9 mouse cellular contexts compared by ENCODE assay signal in genomic region chr12:83951711-83952575, GRCm38 (mm10). TPM values are rescaled to one million over a fixed set of nuclear protein-coding genes. Genes with fewer than 3 reads are reported as not detected.
DNase-seq lines count a peak whose midpoint lies in the region; ATAC-seq and TF ChIP-seq lines count a peak whose summit lies in the region.
"Had no signal": no experiment of that assay in that cellular context is flagged by ENCODE, and none has a peak within 500 bp of the region (broad histone marks: within the 10 kb centered on the region; RNA-seq: fewer than 3 reads in every experiment).

No protein-coding gene starts in this region.

- H3K27ac ChIP-seq in layer of hippocampus, adult 2 months = peak overlapping the region; percentile 93; the same call in 1 of the 2 replicates
- no peak overlapping the region for H3K27ac ChIP-seq in embryonic fibroblast, embryonic 13.5 days (ENCODE audit: insufficient read depth, low read length)
- H3K27ac ChIP-seq in limb, embryonic 12.5 days = 0 out of 2 replicates have a peak overlapping the region, but pooled peaks have one; percentile 83
- H3K27ac ChIP-seq in neural tube, embryonic 14.5 days (ENCODE audit: low read depth, low read length) = no peak overlapping the region

- ATAC-seq in limb, embryonic 12.5 days (ENCODE audit: insufficient number of reproducible peaks, insufficient read depth, low FRiP score, low TSS enrichment, low read depth) = no peak
- no peak for ATAC-seq in neural tube, embryonic 14.5 days (ENCODE audit: low read depth)
- no peak for ATAC-seq in megakaryocyte-erythroid progenitor cell, adult 5-6 weeks (replicated peaks; ENCODE audit: low FRiP score, low TSS enrichment, poor library complexity, severe bottlenecking)

- H3K4me3 ChIP-seq in layer of hippocampus, adult 2 months = peak overlapping the region; percentile 70
- peak overlapping the region; percentile 71 for H3K4me3 ChIP-seq in embryonic fibroblast, embryonic 13.5 days (ENCODE audit: insufficient read depth, low read length)
- peak overlapping the region; percentile 91 for H3K4me3 ChIP-seq in limb, embryonic 12.5 days (replicated peaks)
- peak overlapping the region; percentile 82 for H3K4me3 ChIP-seq in neural tube, embryonic 14.5 days (ENCODE audit: low read depth, low read length)

- peak overlapping the region; percentile 95 for H3K4me2 ChIP-seq in limb, embryonic 12.5 days
- peak overlapping the region; percentile 90 for H3K4me2 ChIP-seq in neural tube, embryonic 14.5 days (ENCODE audit: low read depth, low read length)

- no peak for DNase-seq in layer of hippocampus, adult 2 months (ENCODE audit: low spot score in 2 of 2)
- no peak for DNase-seq in layer of hippocampus, adult 11-12 months (ENCODE audit: low spot score)
- no peak for DNase-seq in embryo, embryonic 11 days
- DNase-seq in gastrocnemius, adult 8-10 months (ENCODE audit: low spot score in 2 of 2) = no peak

- TF ChIP-seq POLR2A in embryonic fibroblast, embryonic 13.5 days (IDR thresholded peaks at IDR 0.05; ENCODE audit: low read depth, low read length) = no peak

- peak overlapping the region; percentile 84 for H3K9ac ChIP-seq in limb, embryonic 12.5 days (replicated peaks)
- H3K9ac ChIP-seq in neural tube, embryonic 14.5 days (replicated peaks; ENCODE audit: low read depth, low read length) = peak overlapping the region; percentile 86

- no peaks in the 10 kb centered on the region for H3K27me3 ChIP-seq in limb, embryonic 12.5 days
- H3K27me3 ChIP-seq in neural tube, embryonic 14.5 days (ENCODE audit: control insufficient read depth, insufficient read depth, low read length) = no peaks in the 10 kb centered on the region

- no peaks in the 10 kb centered on the region for H3K4me1 ChIP-seq in embryonic fibroblast, embryonic 13.5 days (ENCODE audit: control insufficient read depth, insufficient read depth, low read length)
- H3K4me1 ChIP-seq in limb, embryonic 12.5 days (replicated peaks) = peaks cover 25% of the 10 kb centered on the region
- peaks cover 12% of the 10 kb centered on the region for H3K4me1 ChIP-seq in neural tube, embryonic 14.5 days (ENCODE audit: control insufficient read depth, insufficient read depth, low read length)

- WGBS in limb, embryonic 12.5 days = 67% methylated on average over 32 of the region's 32 CpGs
- 67% methylated on average over 32 of the region's 32 CpGs for WGBS in neural tube, embryonic 14.5 days

- 0 out of 2 replicates have a peak, but pooled peaks cover 4% of the 10 kb centered on the region for H3K9me3 ChIP-seq in limb, embryonic 12.5 days
- no peaks in the 10 kb centered on the region for H3K9me3 ChIP-seq in neural tube, embryonic 14.5 days (ENCODE audit: control insufficient read depth, low read length)

- H3K36me3 ChIP-seq in limb, embryonic 12.5 days = peaks cover 30% of the 10 kb centered on the region
- H3K36me3 ChIP-seq in neural tube, embryonic 14.5 days (ENCODE audit: control insufficient read depth, insufficient read depth, low read length) = no peaks in the 10 kb centered on the region

- TF ChIP-seq CTCF in layer of hippocampus, adult 2 months (conservative IDR thresholded peaks at IDR 0.05) = no peak
- no peak for TF ChIP-seq CTCF in embryonic fibroblast, embryonic 13.5 days (IDR thresholded peaks at IDR 0.05; ENCODE audit: borderline replicate concordance, insufficient read depth, low read length)

RNA-seq across cellular contexts. Expression of gene Riox1, which starts 1.5 kb away (rescaled TPM):
- 10 to 100 TPM; 15.0 to 15.7 TPM for total RNA-seq in layer of hippocampus, adult 2 months (2021)
- polyA plus RNA-seq in embryonic fibroblast, embryonic 13.5 days (2011; ENCODE audit: insufficient read length, low read depth, missing spikeins) = 6.5 and 6.7 TPM in 2 replicates
- polyA plus RNA-seq in limb, embryonic 12.5 days (2016; fragmentation: Nextera tagmentation; extraction: Ambion mirVana) = 21.7 and 21.9 TPM in 2 replicates
- polyA plus RNA-seq in neural tube, embryonic 14.5 days (2014; fragmentation: Nextera tagmentation; extraction: Ambion mirVana) = 10.5 and 12.6 TPM in 2 replicates
- 15.3 and 18.2 TPM in 2 replicates for total RNA-seq in megakaryocyte-erythroid progenitor cell, adult 5-6 weeks (2014; fragmentation: Nextera tagmentation)
- 12.5 and 15.5 TPM in 2 replicates for total RNA-seq in megakaryocyte-erythroid progenitor cell, adult 5-6 weeks (2017)
- total RNA-seq in gastrocnemius, adult 8-10 months (2022) = 1 to 10 TPM; 2.8 to 4.0 (median 3.3) TPM

RNA-seq across cellular contexts. Expression of gene Numb, which starts 30.2 kb away (rescaled TPM):
- 10 to 100 TPM; 26.7 to 38.7 TPM for total RNA-seq in layer of hippocampus, adult 2 months (2021)
- 23.6 and 26.7 TPM in 2 replicates for polyA plus RNA-seq in embryonic fibroblast, embryonic 13.5 days (2011; ENCODE audit: insufficient read length, low read depth, missing spikeins)
- 42.0 and 42.1 TPM in 2 replicates for polyA plus RNA-seq in limb, embryonic 12.5 days (2016; fragmentation: Nextera tagmentation; extraction: Ambion mirVana)
- 16.1 and 19.4 TPM in 2 replicates for polyA plus RNA-seq in neural tube, embryonic 14.5 days (2014; fragmentation: Nextera tagmentation; extraction: Ambion mirVana)
- total RNA-seq in megakaryocyte-erythroid progenitor cell, adult 5-6 weeks (2014; fragmentation: Nextera tagmentation) = 14.6 and 24.8 TPM in 2 replicates
- 8.8 and 11.7 TPM in 2 replicates for total RNA-seq in megakaryocyte-erythroid progenitor cell, adult 5-6 weeks (2017)
- total RNA-seq in gastrocnemius, adult 8-10 months (2022) = 10 to 100 TPM; 14.0 to 18.2 (median 16.4) TPM

RNA-seq across cellular contexts. Expression of gene Heatr4, which starts 32.7 kb away (rescaled TPM):
- total RNA-seq in layer of hippocampus, adult 2 months (2021) = not detected
- polyA plus RNA-seq in embryonic fibroblast, embryonic 13.5 days (2011; ENCODE audit: insufficient read length, low read depth, missing spikeins) = not detected in 2 replicates
- not detected in 2 replicates for polyA plus RNA-seq in limb, embryonic 12.5 days (2016; fragmentation: Nextera tagmentation; extraction: Ambion mirVana)
- polyA plus RNA-seq in neural tube, embryonic 14.5 days (2014; fragmentation: Nextera tagmentation; extraction: Ambion mirVana) = not detected in 2 replicates
- not detected in 2 replicates for total RNA-seq in megakaryocyte-erythroid progenitor cell, adult 5-6 weeks (2014; fragmentation: Nextera tagmentation)
- total RNA-seq in megakaryocyte-erythroid progenitor cell, adult 5-6 weeks (2017) = not detected in 2 replicates
- not detected for total RNA-seq in gastrocnemius, adult 8-10 months (2022)
- total RNA-seq: gastrocnemius, postnatal 4 days had no signal

RNA-seq across cellular contexts. Expression of gene Acot2, which starts 35.7 kb away (rescaled TPM):
- total RNA-seq in layer of hippocampus, adult 2 months (2021) = 10 to 100 TPM; 16.2 to 18.1 TPM
- 19.7 and 28.9 TPM in 2 replicates for polyA plus RNA-seq in embryonic fibroblast, embryonic 13.5 days (2011; ENCODE audit: insufficient read length, low read depth, missing spikeins)
- 17.8 and 21.9 TPM in 2 replicates for polyA plus RNA-seq in limb, embryonic 12.5 days (2016; fragmentation: Nextera tagmentation; extraction: Ambion mirVana)
- polyA plus RNA-seq in neural tube, embryonic 14.5 days (2014; fragmentation: Nextera tagmentation; extraction: Ambion mirVana) = 11.3 and 13.7 TPM in 2 replicates
- total RNA-seq in megakaryocyte-erythroid progenitor cell, adult 5-6 weeks (2014; fragmentation: Nextera tagmentation) = 10.3 and 11.5 TPM in 2 replicates
- 17.8 and 18.6 TPM in 2 replicates for total RNA-seq in megakaryocyte-erythroid progenitor cell, adult 5-6 weeks (2017)
- total RNA-seq in gastrocnemius, adult 8-10 months (2022) = 10 to 100 TPM; 14.9 to 20.7 (median 17.2) TPM

RNA-seq across cellular contexts. Expression of gene Acot1, which starts 57.3 kb away (rescaled TPM):
- total RNA-seq in layer of hippocampus, adult 2 months (2021) = 10 to 100 TPM; 27.0 to 28.3 TPM
- 7.0 and 12.4 TPM in 2 replicates for polyA plus RNA-seq in embryonic fibroblast, embryonic 13.5 days (2011; ENCODE audit: insufficient read length, low read depth, missing spikeins)
- 38.1 and 43.9 TPM in 2 replicates for polyA plus RNA-seq in limb, embryonic 12.5 days (2016; fragmentation: Nextera tagmentation; extraction: Ambion mirVana)
- 93.6 and 93.9 TPM in 2 replicates for polyA plus RNA-seq in neural tube, embryonic 14.5 days (2014; fragmentation: Nextera tagmentation; extraction: Ambion mirVana)
- not detected in 2 replicates for total RNA-seq in megakaryocyte-erythroid progenitor cell, adult 5-6 weeks (2014; fragmentation: Nextera tagmentation)
- total RNA-seq in megakaryocyte-erythroid progenitor cell, adult 5-6 weeks (2017) = 4.4 and 5.9 TPM in 2 replicates
- 1 to 10 TPM; 2.5 to 5.3 (median 3.4) TPM for total RNA-seq in gastrocnemius, adult 8-10 months (2022)

Comparison
In these comparisons a context has a peak if more than half of its experiments do, and no peak if none do; other contexts are left out.
1. H3K27ac ChIP-seq: peak in layer of hippocampus, adult 2 months (single experiment) and limb, embryonic 12.5 days (single experiment); none in embryonic fibroblast, embryonic 13.5 days (single experiment) and neural tube, embryonic 14.5 days (single experiment).
2. Peak in every context shown above with its lines, with median percentiles within 50 percentile points of each other: H3K4me3 ChIP-seq.